Mouse (Mus musculus) ES-E14 (cell line): ENCODE measurements around the gene Atp6v1c2. TPM values are rescaled to one million over a fixed set of nuclear protein-coding genes. Genes with fewer than 3 reads are reported as not detected.

Experiments
- DNase-seq: peaks from one replicate; pipeline ENCODE4 v3.0.0-alpha.2; 2013; ENCODE audit warnings: low read depth, low spot score
- H3K27ac ChIP-seq: 2 replicates; pipeline ENCODE4 v1.5.1; 2012; ENCODE audit warnings: low read depth, mild to moderate bottlenecking, low read length, moderate library complexity, mixed read lengths; ENCODE audit not compliant: poor library complexity, insufficient read depth, severe bottlenecking
- H3K36me3 ChIP-seq: 2 replicates; pipeline ENCODE4 v1.6.1; 2012; ENCODE audit warnings: mild to moderate bottlenecking, low read length, moderate library complexity, mixed read lengths; ENCODE audit not compliant: control insufficient read depth, poor library complexity, insufficient read depth, severe bottlenecking
- H3K4me1 ChIP-seq, 2 experiments: fragments of 150-350 bp in 1 of 2; sonication (generic) in 1 of 2; 2 replicates each; pipeline ENCODE4 v1.6.1; 2012; ENCODE audit warnings: low read length in 2 of 2, mild to moderate bottlenecking in 1 of 2, mixed read lengths in 1 of 2; ENCODE audit not compliant: control insufficient read depth in 2 of 2, insufficient read depth in 2 of 2, poor library complexity in 1 of 2
- H3K4me3 ChIP-seq, 2 experiments: fragments of 150-350 bp in 1 of 2; sonication (generic) in 1 of 2; 2 replicates each; pipeline ENCODE4 v1.5.1; 2012; ENCODE audit warnings: low read length in 2 of 2, low read depth in 1 of 2, mild to moderate bottlenecking in 1 of 2, mixed read lengths in 1 of 2; ENCODE audit not compliant: insufficient read depth in 1 of 2, poor library complexity in 1 of 2, severe bottlenecking in 1 of 2
- H3K9ac ChIP-seq: 2 replicates; pipeline ENCODE4 v1.6.1; 2012; ENCODE audit warnings: low read depth, mild to moderate bottlenecking, low read length, mixed read lengths; ENCODE audit not compliant: poor library complexity, insufficient read depth, severe bottlenecking
- H3K9me3 ChIP-seq: fragments of 150-350 bp; sonication (generic); 2 replicates; pipeline ENCODE4 v1.6.1; 2012; ENCODE audit warnings: low read depth, mild to moderate bottlenecking, low read length; ENCODE audit not compliant: control insufficient read depth, insufficient read depth
- CHD2 ChIP-seq: IDR thresholded peaks from 2 replicates; pipeline ENCODE4 v1.6.1; 2014; ENCODE audit warnings: mild to moderate bottlenecking, low read depth, low read length, inconsistent platforms
- HCFC1 ChIP-seq: IDR thresholded peaks from 2 replicates; pipeline ENCODE4 v1.6.1; 2012; ENCODE audit warnings: low read length, inconsistent platforms, borderline replicate concordance; ENCODE audit not compliant: insufficient read depth
- MAFK ChIP-seq: IDR thresholded peaks from 2 replicates; pipeline ENCODE4 v1.6.1; 2014; ENCODE audit warnings: mild to moderate bottlenecking, low read depth, low read length, inconsistent platforms; ENCODE audit not compliant: insufficient read depth
- ZC3H11A ChIP-seq: IDR thresholded peaks from 2 replicates; pipeline ENCODE4 v1.6.1; 2012; ENCODE audit warnings: low read depth, mild to moderate bottlenecking, inconsistent platforms, low read length, borderline replicate concordance
- ZNF384 ChIP-seq: IDR thresholded peaks from 2 replicates; pipeline ENCODE4 v1.6.1; 2012; ENCODE audit warnings: low read depth, low read length, inconsistent platforms
- in situ Hi-C, 2 experiments: fragments of 600-800 bp; cut with MboI; formaldehyde crosslinking; loops; one replicate each; pipeline ENCODE4 v1.15.1; 2025; ENCODE audit warnings: low sequenced_read_pairs in 2 of 2, inconsistent platforms in 1 of 2; ENCODE audit not compliant: unreplicated experiment in 2 of 2
- total RNA-seq: library from RNA; depleted of rRNA; stranded (reverse); fragments of 300-350 nt; gene quantifications from 2 replicates; pipeline ENCODE4 v1.2.3, GENCODE M21; 2012; rRNA removed

The Atp6v1c2 gene
- total RNA-seq, 1 experiment, result 0.36 TPM

- TF ChIP-seq CHD2 (no peak), MAFK (no peak), ZC3H11A (no peak), HCFC1 (no peak), ZNF384 (no peak)
- Histone ChIP-seq H3K9ac (no peak overlapping the region), H3K36me3 (no peaks in the 10 kb centered on the region), H3K9me3 (no peaks in the 10 kb centered on the region), H3K4me1 (no peaks in the 10 kb centered on the region), H3K27ac (no peak overlapping the region), H3K4me3 (no peak overlapping the region)
- DNase-seq, result no peak
- in situ Hi-C loops, result no loop called here
Observed at GRCm38 (mm10) chr12:17238588-17239427, 90.4 kb downstream of the Atp6v1c2 start.

GRCm38 (mm10) chr12:17235535-17236313 lies 93.4 kb downstream of the Atp6v1c2 start:
- DNase-seq, result no peak
- Histone ChIP-seq H3K9ac (no peak overlapping the region), H3K4me3 (no peak overlapping the region), H3K9me3 (no peaks in the 10 kb centered on the region), H3K4me1 (no peaks in the 10 kb centered on the region), H3K36me3 (no peaks in the 10 kb centered on the region), H3K27ac (no peak overlapping the region)
- in situ Hi-C loops, result no loop called here
- TF ChIP-seq HCFC1 (no peak), MAFK (no peak), ZNF384 (no peak)

Other genes starting within 250 kb of the Atp6v1c2 start
- gene Kcnf1, start 152.5 kb downstream of the Atp6v1c2 start, total RNA-seq, result 1.0 and 1.2 TPM in 2 replicates
- gene Pdia6, start 62.8 kb downstream of the Atp6v1c2 start, total RNA-seq, result 632 and 901 TPM in 2 replicates
- 14.6 and 22.3 TPM in 2 replicates for gene Nol10, start 19.1 kb upstream of the Atp6v1c2 start, total RNA-seq
- gene Odc1, start 215.4 kb upstream of the Atp6v1c2 start, total RNA-seq, result 822 and 869 TPM in 2 replicates